Mouse (Mus musculus) urinary bladder, postnatal 14 days (tissue): ENCODE measurements around the gene Khdc4.

Source experiments
- DNase-seq: peaks from one replicate; pipeline ENCODE4 v3.0.0; 2021; ENCODE audit warnings: low spot score

Gene Khdc4

GRCm38 (mm10) chr3:88684980-88685941, at the start of gene Khdc4:
Gene Khdc4, plus strand, starts transcription at chr3:88685803.
- DNase-seq = peak; percentile 97

GRCm38 (mm10) chr3:88636555-88636986, 49.0 kb upstream of the Khdc4 start:
- no peak for DNase-seq

GRCm38 (mm10) chr3:88637134-88637533, 48.5 kb upstream of the Khdc4 start:
- DNase-seq = no peak

- no peak for DNase-seq
These were observed 46.4 kb upstream of the Khdc4 start for GRCm38 (mm10) chr3:88639239-88639638.

- peak; percentile 69 for DNase-seq
These were observed 44.9 kb upstream of the Khdc4 start for GRCm38 (mm10) chr3:88640676-88641075.

GRCm38 (mm10) chr3:88643078-88643477, 42.5 kb upstream of the Khdc4 start:
- DNase-seq = no peak

- no peak for DNase-seq
These were observed 39.7 kb upstream of the Khdc4 start for GRCm38 (mm10) chr3:88645937-88646336.

GRCm38 (mm10) chr3:88646426-88646995, 39.1 kb upstream of the Khdc4 start:
- DNase-seq = no peak

GRCm38 (mm10) chr3:88647076-88647475, 38.5 kb upstream of the Khdc4 start:
- no peak for DNase-seq

- DNase-seq = no peak
These were observed 37.7 kb upstream of the Khdc4 start for GRCm38 (mm10) chr3:88647779-88648413.

- no peak for DNase-seq
These were observed 37.0 kb upstream of the Khdc4 start for GRCm38 (mm10) chr3:88648452-88649168.

GRCm38 (mm10) chr3:88649186-88649585, 36.4 kb upstream of the Khdc4 start:
- no peak for DNase-seq

- no peak for DNase-seq
These were observed 35.6 kb upstream of the Khdc4 start for GRCm38 (mm10) chr3:88649967-88650366.

- DNase-seq = no peak
These were observed 34.7 kb upstream of the Khdc4 start for GRCm38 (mm10) chr3:88650713-88651504.

- DNase-seq = no peak
These were observed 33.7 kb upstream of the Khdc4 start for GRCm38 (mm10) chr3:88651669-88652618.

GRCm38 (mm10) chr3:88652846-88653515, 32.6 kb upstream of the Khdc4 start, which contains the start of gene Rxfp4:
Gene Rxfp4, minus strand, starts transcription at chr3:88653142.
- no peak for DNase-seq

GRCm38 (mm10) chr3:88653516-88654370, 31.9 kb upstream of the Khdc4 start:
- DNase-seq = no peak

- no peak for DNase-seq
These were observed 31.0 kb upstream of the Khdc4 start for GRCm38 (mm10) chr3:88654621-88655020.
